11 mouse cellular contexts compared by ENCODE assay signal in genomic region chr5:67238303-67238702, GRCm38 (mm10). TPM values are rescaled to one million over a fixed set of nuclear protein-coding genes. Genes with fewer than 3 reads are reported as not detected.
DNase-seq lines count a peak whose midpoint lies in the region; ATAC-seq and TF ChIP-seq lines count a peak whose summit lies in the region.
"Had no signal": no experiment of that assay in that cellular context is flagged by ENCODE, and none has a peak within 500 bp of the region (broad histone marks: within the 10 kb centered on the region; RNA-seq: fewer than 3 reads in every experiment).

No protein-coding gene starts in this region.

- no peak for ATAC-seq in intestine, postnatal 0 days
- no peak for ATAC-seq in intestine, embryonic 15.5 days
- ATAC-seq: intestine, embryonic 16.5 days had no signal

- H3K9ac ChIP-seq in intestine, postnatal 0 days (ENCODE audit: low read depth, low read length): no peak overlapping the region
- no peak overlapping the region for H3K9ac ChIP-seq in intestine, embryonic 15.5 days
- H3K9ac ChIP-seq: embryonic facial prominence, embryonic 15.5 days had no signal

- no peak overlapping the region for H3K4me2 ChIP-seq in intestine, postnatal 0 days (replicated peaks; ENCODE audit: low read depth)
- no peak overlapping the region for H3K4me2 ChIP-seq in intestine, embryonic 15.5 days (replicated peaks)
- H3K4me2 ChIP-seq: embryonic facial prominence, embryonic 15.5 days had no signal

- peaks cover 17% of the 10 kb centered on the region for H3K27me3 ChIP-seq in intestine, postnatal 0 days (replicated peaks; ENCODE audit: control insufficient read depth, insufficient read depth, low read length)
- peaks cover 19% of the 10 kb centered on the region for H3K27me3 ChIP-seq in intestine, embryonic 15.5 days (replicated peaks)

- H3K4me3 ChIP-seq in intestine, postnatal 0 days (ENCODE audit: low read depth, low read length): no peak overlapping the region
- H3K4me3 ChIP-seq in intestine, embryonic 15.5 days (replicated peaks): no peak overlapping the region
- H3K4me3 ChIP-seq: embryonic facial prominence, embryonic 15.5 days; megakaryocyte, embryonic 14.5 days had no signal

- no peak overlapping the region for H3K27ac ChIP-seq in intestine, postnatal 0 days (ENCODE audit: low read depth, low read length)
- H3K27ac ChIP-seq in intestine, embryonic 15.5 days: no peak overlapping the region
- H3K27ac ChIP-seq: embryonic facial prominence, embryonic 15.5 days had no signal

- no peaks in the 10 kb centered on the region for H3K9me3 ChIP-seq in intestine, postnatal 0 days (ENCODE audit: control insufficient read depth)
- H3K9me3 ChIP-seq in intestine, embryonic 15.5 days: no peaks in the 10 kb centered on the region
- H3K9me3 ChIP-seq: embryonic facial prominence, embryonic 15.5 days had no signal

- no peaks in the 10 kb centered on the region for H3K36me3 ChIP-seq in intestine, postnatal 0 days (ENCODE audit: control insufficient read depth, insufficient read depth)
- no peaks in the 10 kb centered on the region for H3K36me3 ChIP-seq in intestine, embryonic 15.5 days
- H3K36me3 ChIP-seq: embryonic facial prominence, embryonic 15.5 days had no signal

- WGBS in intestine, postnatal 0 days: 7% methylated on average over 1 of the region's 1 CpGs
- WGBS in intestine, embryonic 15.5 days: 6% methylated on average over 1 of the region's 1 CpGs

- peak; percentile 37 for DNase-seq in adrenal gland, postnatal 14 days
- no peak for DNase-seq in adrenal gland, adult 8-10 months
- peak; percentile 50 for DNase-seq in right cerebral cortex, postnatal 14 days
- no peak for DNase-seq in right cerebral cortex, adult 18-20 months
- no peak for DNase-seq in thymus, postnatal 4 days
- no peak for DNase-seq in thymus, postnatal 0 days (ENCODE audit: low spot score)

- H3K4me1 ChIP-seq in intestine, postnatal 0 days (replicated peaks; ENCODE audit: control insufficient read depth, insufficient read depth, low read length): no peaks in the 10 kb centered on the region
- H3K4me1 ChIP-seq in intestine, embryonic 15.5 days (replicated peaks): no peaks in the 10 kb centered on the region
- H3K4me1 ChIP-seq: embryonic facial prominence, embryonic 15.5 days had no signal

- peak; percentile 65 for TF ChIP-seq CTCF in intestine, postnatal 0 days (IDR thresholded peaks at IDR 0.05; ENCODE audit: low read depth)

RNA-seq across cellular contexts. Expression of gene Tmem33, which starts 22.1 kb away (rescaled TPM):
- total RNA-seq in adrenal gland, postnatal 14 days (2021): 82.9 and 90.7 TPM in 2 replicates
- 100 to 1,000 TPM in 2 of 4 experiments, 10 to 100 TPM in 2; 90.4 to 172 (median 116) TPM for total RNA-seq in adrenal gland, adult 8-10 months (2022)
- polyA plus RNA-seq in intestine, postnatal 0 days (2015; fragmentation: Nextera tagmentation; extraction: Ambion mirVana): 140 TPM in 2 replicates
- polyA plus RNA-seq in intestine, embryonic 15.5 days (2015; fragmentation: Nextera tagmentation; extraction: Ambion mirVana): 115 and 116 TPM in 2 replicates
- polyA plus RNA-seq in thymus, postnatal 0 days (2015; fragmentation: Nextera tagmentation; extraction: Ambion mirVana): 87.8 and 95.6 TPM in 2 replicates

Comparison
In these comparisons a context has a peak if more than half of its experiments do, and no peak if none do; other contexts are left out.
1. DNase-seq: peak in adrenal gland, postnatal 14 days (single experiment) and right cerebral cortex, postnatal 14 days (single experiment); none in adrenal gland, adult 8-10 months (single experiment), right cerebral cortex, adult 18-20 months (single experiment), thymus, postnatal 4 days (single experiment) and thymus, postnatal 0 days (single experiment).